Comparison of ENCODE assay signal across 19 mouse cellular contexts in genomic region chr11:22762236-22762927, GRCm38 (mm10).
DNase-seq lines count a peak whose midpoint lies in the region; ATAC-seq and TF ChIP-seq lines count a peak whose summit lies in the region.
"Had no signal": no experiment of that assay in that cellular context is flagged by ENCODE, and none has a peak within 500 bp of the region (broad histone marks: within the 10 kb centered on the region; RNA-seq: fewer than 3 reads in every experiment).

No protein-coding gene starts in this region.

- WGBS in heart, embryonic 16.5 days = 81% methylated on average over 18 of the region's 18 CpGs
- 32% methylated on average over 18 of the region's 18 CpGs for WGBS in bone marrow, adult 2 months
- 92% methylated on average over 18 of the region's 18 CpGs for WGBS in forebrain, embryonic 10.5 days

- H3K4me1 ChIP-seq in heart, embryonic 16.5 days (ENCODE audit: control insufficient read depth, insufficient read depth, low read length) = no peaks in the 10 kb centered on the region
- H3K4me1 ChIP-seq in bone marrow, adult 2 months (ENCODE audit: control insufficient read depth, insufficient read depth, low read length) = peaks cover 2% of the 10 kb centered on the region; the same call in 1 of the 2 replicates
- H3K4me1 ChIP-seq in forebrain, embryonic 10.5 days = no peaks in the 10 kb centered on the region
- H3K4me1 ChIP-seq: embryonic facial prominence, embryonic 15.5 days; heart, embryonic 15.5 days; limb, embryonic 15.5 days; midbrain, embryonic 12.5 days; neural tube, embryonic 12.5 days had no signal

- TF ChIP-seq CTCF in bone marrow, adult 2 months (IDR thresholded peaks at IDR 0.05; ENCODE audit: control insufficient read depth, insufficient read depth, low read length) = no peak

- no peak for DNase-seq in heart, adult 8-10 months (ENCODE audit: low spot score)
- DNase-seq in thymus, postnatal 14 days = peak; percentile 65
- no peak for DNase-seq in embryo, embryonic 9.5 days (ENCODE audit: extremely low spot score)
- DNase-seq in forebrain, embryonic 10.5 days (ENCODE audit: extremely low spot score, low spot score) = no peak
- DNase-seq in adrenal gland, postnatal 14 days = no peak
- DNase-seq: adrenal gland, postnatal 10 days; cerebellum, adult 11-12 months; embryo, embryonic 11 days; kidney, adult 18-20 months; lung, postnatal 14 days; right cerebral cortex, adult 18-20 months had no signal

- H3K36me3 ChIP-seq in heart, embryonic 16.5 days (ENCODE audit: control insufficient read depth, insufficient read depth) = no peaks in the 10 kb centered on the region
- H3K36me3 ChIP-seq in forebrain, embryonic 10.5 days (replicated peaks) = no peaks in the 10 kb centered on the region
- H3K36me3 ChIP-seq: embryonic facial prominence, embryonic 15.5 days; heart, embryonic 15.5 days; limb, embryonic 15.5 days; midbrain, embryonic 12.5 days; neural tube, embryonic 12.5 days had no signal

- peak overlapping the region; percentile 53 for H3K27ac ChIP-seq in heart, embryonic 16.5 days (ENCODE audit: low read length)
- peak overlapping the region; percentile 56 for H3K27ac ChIP-seq in bone marrow, adult 2 months (ENCODE audit: control insufficient read depth, insufficient read depth, low read depth, low read length, poor library complexity)
- H3K27ac ChIP-seq in forebrain, embryonic 10.5 days = no peak overlapping the region
- H3K27ac ChIP-seq: embryonic facial prominence, embryonic 15.5 days; heart, embryonic 15.5 days; limb, embryonic 15.5 days; midbrain, embryonic 12.5 days; neural tube, embryonic 12.5 days had no signal

- no peak overlapping the region for H3K9ac ChIP-seq in heart, embryonic 16.5 days (ENCODE audit: low read length)
- H3K9ac ChIP-seq: embryonic facial prominence, embryonic 15.5 days; heart, embryonic 15.5 days; limb, embryonic 15.5 days; midbrain, embryonic 12.5 days; neural tube, embryonic 12.5 days had no signal

- peak; percentile 45; the same call in 1 of the 2 replicates for ATAC-seq in heart, embryonic 16.5 days (replicated peaks; ENCODE audit: extremely low read depth, insufficient read depth, low FRiP score)
- peak; percentile 38; the same call in 1 of the 2 replicates for ATAC-seq in neutrophil, adult 5-6 weeks (ENCODE audit: extremely low read depth, insufficient number of reproducible peaks, low FRiP score, poor library complexity, severe bottlenecking)

- no peaks in the 10 kb centered on the region for H3K27me3 ChIP-seq in heart, embryonic 16.5 days (ENCODE audit: control insufficient read depth, insufficient read depth, low read length)
- no peaks in the 10 kb centered on the region for H3K27me3 ChIP-seq in forebrain, embryonic 10.5 days (ENCODE audit: poor library complexity, severe bottlenecking)
- H3K27me3 ChIP-seq: embryonic facial prominence, embryonic 15.5 days; heart, embryonic 15.5 days; limb, embryonic 15.5 days; midbrain, embryonic 12.5 days; neural tube, embryonic 12.5 days had no signal

- H3K4me2 ChIP-seq in heart, embryonic 16.5 days (ENCODE audit: low read depth, low read length) = no peak overlapping the region
- H3K4me2 ChIP-seq: embryonic facial prominence, embryonic 15.5 days; heart, embryonic 15.5 days; limb, embryonic 15.5 days; midbrain, embryonic 12.5 days; neural tube, embryonic 12.5 days had no signal

- H3K4me3 ChIP-seq in heart, embryonic 16.5 days (ENCODE audit: low read length) = no peak overlapping the region
- no peak overlapping the region for H3K4me3 ChIP-seq in bone marrow, adult 2 months (replicated peaks; ENCODE audit: control insufficient read depth, low read depth, low read length)
- no peak overlapping the region for H3K4me3 ChIP-seq in forebrain, embryonic 10.5 days
- H3K4me3 ChIP-seq: embryonic facial prominence, embryonic 15.5 days; heart, embryonic 15.5 days; limb, embryonic 15.5 days; midbrain, embryonic 12.5 days; neural tube, embryonic 12.5 days had no signal

- no peaks in the 10 kb centered on the region for H3K9me3 ChIP-seq in heart, embryonic 16.5 days (replicated peaks; ENCODE audit: control insufficient read depth, low read length)
- H3K9me3 ChIP-seq in forebrain, embryonic 10.5 days = no peaks in the 10 kb centered on the region
- H3K9me3 ChIP-seq: embryonic facial prominence, embryonic 15.5 days; heart, embryonic 15.5 days; limb, embryonic 15.5 days; midbrain, embryonic 12.5 days; neural tube, embryonic 12.5 days had no signal

- TF ChIP-seq POLR2A in bone marrow, adult 2 months (IDR thresholded peaks at IDR 0.05; ENCODE audit: borderline replicate concordance, control insufficient read depth, low read depth, low read length) = no peak
